Mouse (Mus musculus): ENCODE data around the gene Mnd1.

Mnd1 gene

GRCm38 (mm10) chr3:84157559-84158350 lies 2.2 kb upstream of the Mnd1 start:
- no peak for DNase-seq

DNA sequence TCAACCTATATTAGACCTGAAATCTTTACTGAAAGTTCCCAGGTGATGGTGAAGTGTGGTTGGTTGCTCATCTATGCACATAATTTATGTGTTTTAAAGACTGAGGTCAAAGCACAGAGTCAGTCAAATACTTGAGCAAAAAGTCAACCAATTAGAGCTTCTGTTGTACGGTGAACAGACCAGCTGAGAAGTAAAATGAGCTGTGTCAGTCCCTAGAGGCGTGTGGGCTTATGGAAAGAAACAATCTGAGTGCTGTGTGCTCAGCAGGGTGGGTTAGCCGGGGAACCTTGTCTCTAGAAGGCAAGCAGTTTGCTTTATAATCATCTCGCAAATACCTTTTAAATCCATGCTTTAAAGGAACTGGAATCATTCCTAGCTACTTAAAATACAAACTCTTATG lies 1.4 kb upstream of the Mnd1 start:
- DNase-seq, result no peak

- no peak for DNase-seq
Observed at GRCm38 (mm10) chr3:84156105-84156504, 519 bp upstream of the Mnd1 start.

- no peak for DNase-seq
Observed at GRCm38 (mm10) chr3:84155146-84155545, 440 bp downstream of the Mnd1 start.

GRCm38 (mm10) chr3:84154721-84155141 lies 855 bp downstream of the Mnd1 start:
- DNase-seq, result no peak

DNA sequence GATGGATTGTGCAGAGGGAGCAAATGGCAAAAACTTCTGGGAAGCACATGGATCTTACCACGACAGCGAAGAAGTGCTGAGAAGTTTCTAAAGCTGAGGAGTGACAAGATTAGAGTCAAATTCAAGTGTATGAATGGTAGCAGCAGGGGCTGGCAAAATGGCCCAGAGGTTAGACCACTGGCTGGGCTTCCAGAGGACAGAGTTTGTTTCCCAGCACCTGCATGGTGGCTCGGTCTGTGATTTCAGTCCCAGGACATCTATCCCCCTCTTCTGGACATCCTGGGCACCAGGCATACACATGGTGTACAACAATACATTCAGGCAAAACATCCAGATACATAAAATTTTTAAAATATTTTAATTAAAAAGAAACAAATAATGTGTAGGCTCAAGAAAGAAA lies 5.8 kb downstream of the Mnd1 start:
- DNase-seq, result no peak

DNA sequence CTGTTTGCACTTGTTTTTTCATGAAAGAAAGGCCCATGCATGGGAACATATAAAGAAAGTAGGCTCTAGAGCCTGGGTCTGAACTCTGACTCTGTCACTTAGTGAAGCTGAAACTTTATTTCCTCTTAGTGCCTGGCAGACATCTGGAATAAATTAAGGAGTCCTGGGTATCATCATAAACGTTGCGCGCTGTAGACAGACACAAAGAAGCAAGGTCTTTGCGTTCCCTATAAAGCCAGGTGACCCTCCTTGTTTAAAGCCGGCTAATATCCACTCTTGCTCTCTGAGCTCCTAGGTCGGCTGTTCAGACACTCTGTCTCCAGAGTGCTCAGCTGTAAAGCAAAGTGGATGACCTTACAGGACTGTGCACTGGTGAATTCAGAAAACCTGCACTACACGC lies 14.6 kb downstream of the Mnd1 start:
- no peak for DNase-seq

DNA sequence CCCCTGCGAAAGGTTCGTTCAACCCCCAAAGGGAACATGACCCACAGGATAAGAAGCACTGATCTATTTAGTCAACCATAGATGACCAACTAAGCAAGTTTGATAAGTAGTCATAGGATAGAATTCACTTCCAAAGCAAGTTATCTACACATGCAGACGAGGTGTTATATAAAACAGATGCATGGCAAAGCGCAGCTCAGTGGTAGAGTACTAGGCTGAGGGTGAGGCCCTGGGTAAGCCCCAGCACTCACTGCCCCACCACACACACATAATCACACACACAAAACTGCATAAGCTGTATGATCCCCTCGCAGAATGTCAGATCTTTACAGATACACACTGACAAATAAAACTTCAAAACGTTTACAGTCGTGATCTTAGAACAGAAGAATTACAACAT lies 19.1 kb downstream of the Mnd1 start:
- DNase-seq, result no peak

DNA sequence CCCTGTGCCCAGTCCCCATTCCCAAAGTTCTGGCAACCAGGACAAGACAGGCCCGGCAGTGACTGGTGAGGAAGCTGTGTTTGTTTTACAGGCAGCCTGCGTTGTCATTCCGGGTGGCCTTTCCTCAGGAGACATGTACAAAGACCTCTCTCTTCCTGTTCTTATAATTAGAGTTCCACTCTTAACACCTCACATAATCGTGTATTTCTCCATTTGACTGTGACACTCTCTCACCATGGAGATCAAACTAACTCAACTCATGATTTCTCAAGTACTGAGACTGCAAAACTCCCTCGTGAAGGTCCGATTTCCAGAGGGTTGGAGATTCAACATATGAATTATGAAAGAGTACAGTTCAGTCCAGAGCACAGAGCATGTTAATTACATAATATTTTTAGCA lies 19.7 kb downstream of the Mnd1 start:
- DNase-seq, result no peak

DNA sequence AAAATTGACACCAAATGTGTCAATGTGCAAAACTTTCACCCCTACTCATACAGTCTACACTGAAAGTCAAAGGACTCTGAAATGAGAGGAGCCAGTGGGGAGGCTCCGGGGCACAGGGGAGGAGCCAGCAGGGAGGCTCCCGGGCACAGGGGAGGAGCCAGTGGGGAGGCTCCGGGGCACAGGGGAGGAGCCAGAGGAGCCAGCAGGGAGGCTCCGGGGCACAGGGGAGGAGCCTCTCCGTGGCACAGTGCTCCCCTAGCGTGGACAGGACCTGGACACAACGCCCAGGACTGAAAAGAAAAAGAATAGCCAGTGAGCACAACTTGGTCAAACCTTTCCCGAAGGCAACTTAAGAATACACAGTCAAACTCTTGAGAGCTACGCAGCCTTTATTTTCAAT lies 20.2 kb downstream of the Mnd1 start:
- DNase-seq, result no peak

DNA sequence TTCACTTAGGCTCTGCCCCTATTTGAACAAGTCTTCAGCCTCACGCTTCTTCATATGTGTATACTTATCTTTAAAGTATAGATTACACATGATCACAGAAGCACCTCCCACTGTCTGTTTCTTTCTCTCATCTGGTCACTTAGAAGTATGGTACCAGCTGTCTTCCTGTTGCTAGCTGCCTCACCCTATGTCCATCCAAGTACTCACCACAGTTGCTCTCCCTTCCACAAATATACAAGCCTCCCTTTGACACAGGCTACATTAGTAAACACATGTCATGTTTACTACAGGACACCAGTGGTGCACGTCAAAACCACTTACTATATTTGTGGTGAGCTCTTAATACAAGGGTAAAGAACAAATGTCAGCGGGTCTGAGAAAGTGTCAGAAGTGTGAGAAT lies 24.2 kb downstream of the Mnd1 start:
- DNase-seq, result no peak

DNA sequence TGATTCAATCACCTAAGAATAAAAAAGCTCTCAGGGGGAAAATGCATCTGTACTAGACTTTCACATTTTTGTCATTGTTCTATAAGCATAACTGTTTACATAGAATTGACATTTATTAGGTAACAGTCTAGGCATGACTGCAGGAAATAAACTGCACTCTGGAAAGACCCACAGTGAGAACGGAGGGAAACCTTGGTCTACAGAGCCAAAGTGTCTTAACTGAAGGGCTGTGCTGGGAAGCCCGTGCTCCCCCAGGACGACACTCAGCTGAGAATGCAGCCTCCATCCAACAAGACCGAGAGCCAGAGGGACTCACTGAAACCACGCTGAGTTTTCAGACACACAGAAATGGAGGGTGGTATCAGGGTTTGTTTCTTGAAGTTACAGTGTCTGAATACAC lies 24.8 kb downstream of the Mnd1 start:
- DNase-seq, result no peak

GRCm38 (mm10) chr3:84128871-84129870 lies 26.4 kb downstream of the Mnd1 start:
- DNase-seq, result no peak

DNA sequence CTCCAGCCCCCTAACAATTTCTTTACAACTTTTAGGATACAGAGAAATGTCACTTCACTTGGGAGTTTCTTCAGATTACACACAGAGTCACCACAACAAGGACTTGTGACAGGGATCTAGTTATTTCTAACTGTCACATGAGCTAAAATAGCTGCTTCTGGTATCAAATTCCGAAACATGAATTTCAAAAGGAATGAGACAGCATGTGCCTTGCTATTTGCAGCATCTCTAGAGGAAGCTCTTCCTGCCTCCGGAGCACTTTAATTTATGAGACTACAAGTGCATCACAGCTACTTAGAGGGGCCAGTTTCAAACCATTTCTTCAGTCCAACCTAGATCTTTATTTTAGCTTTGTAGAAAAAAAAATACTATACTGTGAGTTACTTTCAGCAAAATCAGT lies 28.2 kb downstream of the Mnd1 start:
- DNase-seq, result no peak

DNA sequence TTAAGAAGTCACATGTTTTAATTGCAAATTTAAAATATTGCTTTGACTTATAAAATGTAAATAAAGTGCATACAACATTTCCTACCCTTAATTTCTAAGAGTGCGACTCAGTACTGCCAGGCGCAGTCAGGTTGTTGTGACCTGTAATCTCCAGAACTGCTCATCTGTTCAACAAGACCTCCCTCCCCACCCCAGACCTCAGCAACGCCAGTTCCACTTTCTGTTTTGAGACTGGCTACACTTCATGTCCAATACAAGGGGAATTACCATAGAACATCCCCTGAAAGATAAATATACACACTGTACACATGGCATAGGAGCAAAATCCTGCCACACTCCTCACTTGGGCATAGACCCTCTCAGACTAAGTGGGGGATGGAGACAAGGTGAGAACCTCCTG lies 28.9 kb downstream of the Mnd1 start:
- DNase-seq, result no peak

GRCm38 (mm10) chr3:84125704-84126289 lies 29.8 kb downstream of the Mnd1 start:
- DNase-seq, result no peak

GRCm38 (mm10) chr3:84123461-84123860 lies 32.1 kb downstream of the Mnd1 start:
- DNase-seq, result peak in 1 of 2 experiments; percentile 26

DNA sequence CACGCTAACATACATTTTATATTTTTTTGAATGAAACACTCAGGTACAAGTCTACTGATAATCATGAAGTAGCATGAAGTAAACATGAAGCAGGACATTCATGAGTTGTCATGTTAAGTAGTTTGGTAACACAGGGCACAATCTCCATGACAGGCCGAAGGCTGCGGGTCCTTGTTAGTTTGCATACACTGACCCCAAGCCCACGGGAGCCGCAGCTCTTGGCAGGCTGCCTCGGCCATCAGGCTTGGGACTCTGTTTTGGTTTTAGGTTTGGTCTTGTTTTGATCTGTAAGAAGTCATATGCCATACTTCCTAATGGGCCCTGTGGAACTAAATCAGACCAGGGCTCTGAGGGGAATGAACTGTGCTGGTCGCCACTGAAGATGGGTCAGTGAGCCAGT lies 36.9 kb downstream of the Mnd1 start:
- DNase-seq, result no peak

DNA sequence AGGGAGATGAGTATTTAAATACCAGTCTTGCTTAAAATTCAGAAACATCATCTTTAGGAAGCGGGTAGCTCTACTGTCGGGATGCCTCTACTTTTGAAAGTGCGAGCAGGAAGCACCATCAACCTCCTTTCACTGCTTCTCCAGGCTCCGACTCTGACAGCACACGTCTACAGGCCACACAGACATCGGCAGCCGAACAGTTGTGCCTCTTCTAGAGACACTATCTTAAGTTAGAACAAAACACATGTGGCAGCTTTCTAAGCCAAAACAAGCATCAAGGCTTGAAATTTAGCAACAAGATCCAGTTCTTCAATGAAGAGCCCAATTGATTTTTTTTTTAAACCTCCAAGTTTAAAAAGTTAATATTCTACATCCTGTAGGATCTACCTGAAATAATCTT lies 37.4 kb downstream of the Mnd1 start:
- no peak for DNase-seq

DNA sequence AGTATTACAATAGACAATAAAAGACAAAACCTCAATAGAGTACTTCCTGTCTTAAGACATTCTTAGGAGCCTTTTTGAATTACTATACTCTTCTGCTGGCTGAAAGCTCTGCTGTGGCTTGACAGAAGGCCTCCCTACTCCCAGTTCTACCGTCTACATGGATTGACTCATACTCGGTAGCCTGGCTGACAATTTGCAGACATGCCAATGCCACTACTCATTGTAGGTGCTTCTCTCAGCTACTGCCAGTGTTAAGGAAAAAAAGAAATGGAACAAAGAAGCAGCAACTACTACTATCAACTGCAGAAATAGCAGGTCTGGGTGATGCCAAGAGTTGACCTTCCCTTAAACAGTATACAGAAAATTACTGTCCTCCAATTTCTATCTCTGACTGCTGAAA lies 47.0 kb downstream of the Mnd1 start:
- DNase-seq, result no peak

DNA sequence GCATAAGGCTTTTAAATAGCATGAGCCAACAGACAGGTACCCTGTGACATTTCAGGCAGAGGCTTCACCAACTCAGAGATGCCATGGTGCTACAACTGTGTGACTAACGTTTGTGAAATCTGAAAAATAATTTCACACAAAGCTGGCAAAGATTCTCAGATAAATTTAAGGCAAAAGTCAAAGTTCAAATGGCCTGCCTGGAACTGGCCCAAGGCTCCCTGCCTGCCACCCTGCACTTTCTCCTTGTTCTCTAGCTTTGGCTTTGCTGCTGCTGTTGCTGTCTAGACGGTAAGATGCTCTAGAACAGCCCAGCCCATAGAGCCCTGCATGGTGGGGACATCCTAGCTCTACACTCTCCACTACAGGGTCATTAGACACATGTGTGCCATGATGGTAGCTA lies 49.5 kb downstream of the Mnd1 start:
- DNase-seq, result no peak

DNA sequence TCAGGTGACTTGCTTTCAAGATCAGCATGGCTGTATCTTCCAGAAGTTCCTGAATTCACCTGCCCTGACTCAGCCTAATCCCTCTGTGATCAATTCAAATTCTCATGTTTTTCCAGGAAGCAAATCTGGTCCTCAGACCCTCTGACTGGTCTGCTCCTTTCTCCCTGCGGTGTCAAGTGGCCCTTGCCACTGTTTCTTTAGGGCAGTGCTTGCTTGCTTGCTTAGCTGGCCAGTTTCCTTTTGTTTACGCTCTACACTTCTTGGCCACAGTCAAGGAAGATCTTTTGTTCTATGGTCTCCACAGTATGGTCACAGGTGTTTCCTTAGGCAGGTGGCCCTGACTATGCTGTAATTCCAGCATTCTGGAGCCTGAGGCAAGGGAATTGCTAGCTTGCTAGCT lies 52.0 kb downstream of the Mnd1 start:
- DNase-seq, result no peak

DNA sequence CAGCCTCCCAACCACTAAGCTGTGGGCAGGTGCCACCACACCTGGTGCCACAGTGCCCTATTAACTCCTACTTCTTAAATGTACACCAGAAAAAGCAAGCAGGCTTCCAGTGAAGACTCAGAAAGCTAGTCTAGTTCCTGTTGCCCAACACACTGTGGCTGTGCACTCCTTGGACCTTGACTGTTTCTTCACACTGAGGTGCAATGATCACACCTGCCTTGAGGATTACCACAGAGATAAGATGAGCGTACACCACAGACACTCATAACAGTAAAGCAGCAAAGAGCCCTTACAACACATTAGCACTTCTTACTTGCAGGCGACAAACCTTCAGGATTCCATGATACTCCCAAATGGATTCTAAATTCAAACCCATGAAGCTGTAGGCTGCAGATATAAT lies 62.7 kb downstream of the Mnd1 start:
- no peak for DNase-seq

DNA sequence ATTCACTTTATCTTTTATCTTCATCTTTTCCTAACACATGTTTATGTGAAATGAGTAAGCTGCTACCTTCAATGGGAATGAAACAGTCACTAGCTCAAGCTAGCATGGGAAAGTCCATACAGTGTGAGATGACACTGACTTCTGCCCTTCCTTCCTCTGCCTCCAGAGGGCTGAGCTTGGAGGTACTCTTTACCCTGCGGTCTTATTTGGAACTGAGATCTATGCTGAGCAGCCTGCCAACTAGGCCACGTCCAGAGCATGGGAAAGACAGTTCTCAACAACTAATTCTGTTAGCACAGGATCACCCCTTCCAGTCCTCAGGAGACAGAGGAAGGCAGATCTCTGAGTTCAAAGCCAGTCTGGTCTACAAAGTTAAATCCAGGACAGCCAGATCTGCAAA lies 64.6 kb downstream of the Mnd1 start:
- DNase-seq, result peak; percentile 10 to 45

Measured in cerebellum, postnatal 25 days (tissue).